8 mouse cellular contexts compared by ENCODE assay signal in genomic region chr5:32725397-32725796, GRCm38 (mm10).
DNase-seq lines count a peak whose midpoint lies in the region; ATAC-seq and TF ChIP-seq lines count a peak whose summit lies in the region.
"Not testable (repeated sequence)": the region's sequence is repeated elsewhere in the genome, so short reads cannot be mapped to it uniquely, and the experiment has no call there.

No protein-coding gene starts in this region.

- not testable (repeated sequence) for H3K4me1 ChIP-seq in kidney, adult 2 months (ENCODE audit: control insufficient read depth, insufficient read depth, low read length); lung, postnatal 0 days (ENCODE audit: insufficient read depth, low read depth, low read length); stomach, embryonic 16.5 days (ENCODE audit: control insufficient read depth, insufficient read depth, low read length)
- peaks cover 10% of the 10 kb centered on the region for H3K4me1 ChIP-seq in liver, embryonic 13.5 days (replicated peaks)

- H3K9me3 ChIP-seq in liver, embryonic 13.5 days (replicated peaks); lung, postnatal 0 days (ENCODE audit: low read length); stomach, embryonic 16.5 days (replicated peaks; ENCODE audit: control insufficient read depth, low read length): not testable (repeated sequence)

- not testable (repeated sequence) for H3K27ac ChIP-seq in kidney, adult 2 months (ENCODE audit: insufficient read depth, low read depth, low read length); liver, embryonic 13.5 days; lung, postnatal 0 days (ENCODE audit: low read length); stomach, embryonic 16.5 days (ENCODE audit: low read length)

- peak; percentile 51 for ATAC-seq in CD4-positive, CD25-positive, alpha-beta regulatory T cell, adult 4 months
- peak; percentile 69 for ATAC-seq in inflammation-experienced regulatory T-cells, adult 6 months
- peak; percentile 49; the same call in 1 of the 2 replicates for ATAC-seq in liver, embryonic 13.5 days (ENCODE audit: low read depth)
- ATAC-seq in lung, postnatal 0 days = peak; percentile 68
- ATAC-seq in stomach, embryonic 16.5 days (ENCODE audit: insufficient read depth, low FRiP score) = peak; percentile 65; the same call in 1 of the 2 replicates

- H3K27me3 ChIP-seq in kidney, adult 2 months (replicated peaks; ENCODE audit: control insufficient read depth, insufficient read depth, low read length); liver, embryonic 13.5 days; lung, postnatal 0 days (replicated peaks; ENCODE audit: insufficient read depth, low read length); stomach, embryonic 16.5 days (ENCODE audit: control insufficient read depth, insufficient read depth, low read length): not testable (repeated sequence)

- TF ChIP-seq EP300 in lung, postnatal 0 days (IDR thresholded peaks at IDR 0.05) = not testable (repeated sequence)

- whole genome bisulfite sequencing in kidney, adult 2 months = 70% methylated on average over 3 of the region's 3 CpGs
- WGBS in liver, embryonic 13.5 days (ENCODE audit: insufficient replicate concordance) = 59% methylated on average over 3 of the region's 3 CpGs
- 69% methylated on average over 3 of the region's 3 CpGs for whole genome bisulfite sequencing in lung, postnatal 0 days
- WGBS in stomach, embryonic 16.5 days = 68% methylated on average over 3 of the region's 3 CpGs

- not testable (repeated sequence) for H3K4me2 ChIP-seq in liver, embryonic 13.5 days; lung, postnatal 0 days (replicated peaks; ENCODE audit: low read depth, low read length); stomach, embryonic 16.5 days (ENCODE audit: low read depth, low read length)

- TF ChIP-seq POLR2A in kidney, adult 2 months (IDR thresholded peaks at IDR 0.05; ENCODE audit: low read depth, low read length) = not testable (repeated sequence)

- not testable (repeated sequence) for H3K4me3 ChIP-seq in kidney, adult 2 months (ENCODE audit: insufficient read depth, low read depth, low read length); liver, embryonic 13.5 days (replicated peaks); lung, postnatal 0 days (ENCODE audit: low read depth, low read length); stomach, embryonic 16.5 days (replicated peaks; ENCODE audit: low read length)

- peak; percentile 3 for DNase-seq in adrenal gland, postnatal 14 days
- DNase-seq in kidney, adult 2 months = peak; percentile 88
- not testable (repeated sequence) for DNase-seq in liver, embryonic 13.5 days; lung, postnatal 0 days (ENCODE audit: low spot score)
- DNase-seq in right cerebral cortex, postnatal 10 days (ENCODE audit: low spot score in 2 of 2) = peak; percentile 15 to 17

- H3K9ac ChIP-seq in liver, embryonic 13.5 days; lung, postnatal 0 days (replicated peaks; ENCODE audit: low read depth); stomach, embryonic 16.5 days (ENCODE audit: low read length): not testable (repeated sequence)

- TF ChIP-seq CTCF in kidney, adult 2 months (conservative IDR thresholded peaks at IDR 0.05; ENCODE audit: insufficient read depth, insufficient read length, low read depth, low read length); lung, postnatal 0 days (IDR thresholded peaks at IDR 0.05): not testable (repeated sequence)

- not testable (repeated sequence) for H3K36me3 ChIP-seq in kidney, adult 2 months (ENCODE audit: control insufficient read depth, insufficient read depth, low read length); liver, embryonic 13.5 days; lung, postnatal 0 days (ENCODE audit: insufficient read depth, low read length); stomach, embryonic 16.5 days (ENCODE audit: control insufficient read depth, insufficient read depth, low read length)
